Mouse (Mus musculus) heart, embryonic 16.5 days (tissue): ENCODE results near the gene Bri3bp. TPM values are rescaled to one million over a fixed set of nuclear protein-coding genes. Genes with fewer than 3 reads are reported as not detected.

Source experiments
- ATAC-seq: fragments of 200-750 bp; cut with Nextera tagmentation; replicated peaks from 2 replicates; pipeline ENCODE4 v1.8.0; 2017; ENCODE audit warnings: moderate number of reproducible peaks; ENCODE audit not compliant: insufficient read depth, low FRiP score; ENCODE audit errors: extremely low read depth
- H3K27ac ChIP-seq: fragments of 300-500 bp; sonication (generic); 2 replicates; pipeline ENCODE4 v1.5.1; 2014; ENCODE audit warnings: mild to moderate bottlenecking, low read length, control low read depth, moderate library complexity
- H3K27me3 ChIP-seq: fragments of 300-500 bp; sonication (generic); 2 replicates; pipeline ENCODE4 v1.6.1; 2014; ENCODE audit warnings: low read length, mixed read lengths; ENCODE audit not compliant: control insufficient read depth, insufficient read depth
- H3K36me3 ChIP-seq: fragments of 300-500 bp; sonication (generic); 2 replicates; pipeline ENCODE4 v1.6.1; 2014; ENCODE audit not compliant: control insufficient read depth, insufficient read depth
- H3K4me1 ChIP-seq: fragments of 300-500 bp; sonication (generic); 2 replicates; pipeline ENCODE4 v1.6.1; 2014; ENCODE audit warnings: low read length, mixed read lengths; ENCODE audit not compliant: control insufficient read depth, insufficient read depth
- H3K4me2 ChIP-seq: fragments of 300-500 bp; sonication (generic); 2 replicates; pipeline ENCODE4 v1.6.1; 2014; ENCODE audit warnings: low read depth, mild to moderate bottlenecking, control low read depth, low read length
- H3K4me3 ChIP-seq: fragments of 300-500 bp; sonication (generic); 2 replicates; pipeline ENCODE4 v1.5.1; 2014; ENCODE audit warnings: mild to moderate bottlenecking, control low read depth, low read length
- H3K9ac ChIP-seq: fragments of 300-500 bp; sonication (generic); 2 replicates; pipeline ENCODE4 v1.6.1; 2014; ENCODE audit warnings: low read length, control low read depth
- H3K9me3 ChIP-seq: fragments of 300-500 bp; sonication (generic); replicated peaks from 2 replicates; pipeline ENCODE4 v1.6.1; 2016; ENCODE audit warnings: low read length; ENCODE audit not compliant: control insufficient read depth
- WGBS: fragments of 180-500 bp; shearing (Covaris S2); extraction: QIAGEN DNeasy Blood & Tissue Kit; methylation state at CpG from one replicate; pipeline ENCODE4 v1.1.7; 2014; 5-methylcytosine and 5-hydroxymethylcytosine counted together
- polyA plus RNA-seq: library from polyadenylated mRNA; unstranded; fragments of >200 nt; fragmentation: Nextera tagmentation; extraction: Ambion mirVana; gene quantifications from 2 replicates; pipeline ENCODE4 v1.2.1, GENCODE M21; 2015

Gene Bri3bp
- polyA plus RNA-seq, 1 experiment from 2014 or later: 44.1 TPM

GRCm38 (mm10) chr5:125475601-125476285, 34.4 kb downstream of the Bri3bp start, which contains the start of gene Aacs:
Gene Aacs, plus strand, starts transcription at chr5:125475814.
- H3K27ac ChIP-seq: peak within 1 kb of the TSS; percentile 56
- peak; percentile 93 for ATAC-seq
- H3K27me3 ChIP-seq: no peaks in the 10 kb centered on the region
- WGBS: under 1% methylated on average over 59 of the region's 60 CpGs
- no peaks in the 10 kb centered on the region for H3K36me3 ChIP-seq
- H3K4me1 ChIP-seq: peaks cover 12% of the 10 kb centered on the region
- H3K4me3 ChIP-seq: peak within 1 kb of the TSS; percentile 86
- H3K4me2 ChIP-seq: peak within 1 kb of the TSS; percentile 95
- no peaks in the 10 kb centered on the region for H3K9me3 ChIP-seq
- H3K9ac ChIP-seq: peak within 1 kb of the TSS; percentile 85

GRCm38 (mm10) chr5:125476286-125476625, 34.9 kb downstream of the Bri3bp start:
- H3K27ac ChIP-seq: no peak overlapping the region; the same call in 1 of the 2 replicates

GRCm38 (mm10) chr5:125476799-125477198, 35.4 kb downstream of the Bri3bp start:
- H3K4me2 ChIP-seq: peak overlapping the region; percentile 95
- no peak for ATAC-seq
- H3K27ac ChIP-seq: no peak overlapping the region
- WGBS: 69% methylated on average over 7 of the region's 7 CpGs
- H3K4me3 ChIP-seq: peak overlapping the region; percentile 86
- peak overlapping the region; percentile 85; the same call in 1 of the 2 replicates for H3K9ac ChIP-seq
- peaks cover 12% of the 10 kb centered on the region for H3K4me1 ChIP-seq
- H3K9me3 ChIP-seq: no peaks in the 10 kb centered on the region
- H3K27me3 ChIP-seq: no peaks in the 10 kb centered on the region
- no peaks in the 10 kb centered on the region for H3K36me3 ChIP-seq

More at GRCm38 (mm10) chr5:125476286-125476625, 34.9 kb downstream of the Bri3bp start:
- ATAC-seq: no peak; the same call in 1 of the 2 replicates
- Histone ChIP-seq H3K9ac (peak overlapping the region; percentile 85), H3K4me1 (peaks cover 12% of the 10 kb centered on the region), H3K36me3 (no peaks in the 10 kb centered on the region), H3K9me3 (no peaks in the 10 kb centered on the region), H3K4me3 (peak overlapping the region; percentile 86), H3K27me3 (no peaks in the 10 kb centered on the region), H3K4me2 (peak overlapping the region; percentile 95)
- 19% methylated on average over 5 of the region's 5 CpGs for WGBS

GRCm38 (mm10) chr5:125477533-125477932, 36.2 kb downstream of the Bri3bp start:
- no peaks in the 10 kb centered on the region for H3K27me3 ChIP-seq
- H3K4me1 ChIP-seq: peaks cover 12% of the 10 kb centered on the region
- H3K36me3 ChIP-seq: no peaks in the 10 kb centered on the region
- no peaks in the 10 kb centered on the region for H3K9me3 ChIP-seq
- ATAC-seq: no peak
- H3K4me2 ChIP-seq: no peak overlapping the region
- no peak overlapping the region for H3K4me3 ChIP-seq
- H3K27ac ChIP-seq: no peak overlapping the region
- 71% methylated on average over 7 of the region's 7 CpGs for WGBS
- no peak overlapping the region for H3K9ac ChIP-seq

- Histone ChIP-seq H3K4me1 (peaks cover 12% of the 10 kb centered on the region), H3K4me2 (no peak overlapping the region), H3K36me3 (peaks cover 5% of the 10 kb centered on the region; the same call in 1 of the 2 replicates), H3K4me3 (no peak overlapping the region), H3K27me3 (no peaks in the 10 kb centered on the region), H3K9me3 (no peaks in the 10 kb centered on the region), H3K9ac (no peak overlapping the region), H3K27ac (no peak overlapping the region)
- WGBS: 83% methylated on average over 7 of the region's 7 CpGs
- no peak for ATAC-seq
These were observed 36.7 kb downstream of the Bri3bp start for GRCm38 (mm10) chr5:125478037-125478436.

GRCm38 (mm10) chr5:125479376-125479775, 38.0 kb downstream of the Bri3bp start:
- 83% methylated on average over 3 of the region's 3 CpGs for WGBS
- H3K9ac ChIP-seq: no peak overlapping the region
- H3K36me3 ChIP-seq: peaks cover 9% of the 10 kb centered on the region; the same call in 1 of the 2 replicates
- H3K4me3 ChIP-seq: no peak overlapping the region
- H3K27me3 ChIP-seq: no peaks in the 10 kb centered on the region
- no peaks in the 10 kb centered on the region for H3K9me3 ChIP-seq
- H3K4me2 ChIP-seq: no peak overlapping the region
- no peak overlapping the region for H3K27ac ChIP-seq
- ATAC-seq: no peak
- H3K4me1 ChIP-seq: peaks cover 12% of the 10 kb centered on the region

- Histone ChIP-seq H3K9me3 (no peaks in the 10 kb centered on the region), H3K36me3 (peaks cover 9% of the 10 kb centered on the region; the same call in 1 of the 2 replicates), H3K27me3 (no peaks in the 10 kb centered on the region), H3K4me2 (no peak overlapping the region), H3K9ac (no peak overlapping the region), H3K4me1 (peaks cover 9% of the 10 kb centered on the region), H3K27ac (no peak overlapping the region), H3K4me3 (no peak overlapping the region)
- ATAC-seq: no peak
- 83% methylated on average over 11 of the region's 11 CpGs for WGBS
These were observed 39.3 kb downstream of the Bri3bp start for GRCm38 (mm10) chr5:125480434-125481231.

- no peaks in the 10 kb centered on the region for H3K9me3 ChIP-seq
- 88% methylated on average over 7 of the region's 7 CpGs for WGBS
- no peak overlapping the region for H3K4me2 ChIP-seq
- no peak overlapping the region for H3K9ac ChIP-seq
- H3K27me3 ChIP-seq: no peaks in the 10 kb centered on the region
- H3K4me1 ChIP-seq: no peaks in the 10 kb centered on the region
- no peak overlapping the region for H3K4me3 ChIP-seq
- no peak for ATAC-seq
- H3K27ac ChIP-seq: no peak overlapping the region
- peaks cover 9% of the 10 kb centered on the region; the same call in 1 of the 2 replicates for H3K36me3 ChIP-seq
These were observed 41.1 kb downstream of the Bri3bp start for GRCm38 (mm10) chr5:125482474-125482873.
